Mouse (Mus musculus) bone marrow, adult 2 months (tissue): ENCODE data around the gene Brd3os. TPM values are rescaled to one million over a fixed set of nuclear protein-coding genes. Genes with fewer than 3 reads are reported as not detected.

Source experiments
- H3K27ac ChIP-seq: fragments of 200-500 bp; 2 replicates; pipeline ENCODE4 v1.5.1; 2012; ENCODE audit warnings: low read depth, mild to moderate bottlenecking, control low read depth, inconsistent platforms, low read length; ENCODE audit not compliant: control insufficient read depth, poor library complexity, insufficient read depth
- H3K4me1 ChIP-seq: fragments of 200-500 bp; 2 replicates; pipeline ENCODE4 v1.6.1; 2011; ENCODE audit warnings: low read length; ENCODE audit not compliant: control insufficient read depth, insufficient read depth
- H3K4me3 ChIP-seq: fragments of 200-500 bp; replicated peaks from 2 replicates; pipeline ENCODE3; 2011; ENCODE audit warnings: mild to moderate bottlenecking, low read depth, low read length, control low read depth; ENCODE audit not compliant: control insufficient read depth
- CTCF ChIP-seq: fragments of 200-500 bp; IDR thresholded peaks from 2 replicates; pipeline ENCODE4 v1.5.1; 2011; ENCODE audit warnings: low read length, control low read depth; ENCODE audit not compliant: control insufficient read depth, insufficient read depth
- POLR2A ChIP-seq: fragments of 200-500 bp; IDR thresholded peaks from 2 replicates; pipeline ENCODE4 v1.6.1; 2011; ENCODE audit warnings: low read depth, mild to moderate bottlenecking, control low read depth, low read length, borderline replicate concordance; ENCODE audit not compliant: control insufficient read depth
- WGBS: fragments of 180-500 bp; shearing (Covaris S2); methylation state at CpG from one replicate; pipeline ENCODE4 v1.1.7; 2018; 5-methylcytosine and 5-hydroxymethylcytosine counted together
- polyA plus RNA-seq: library from polyadenylated mRNA; stranded (reverse); fragments of >200 nt; gene quantifications from 2 replicates; pipeline ENCODE4 v1.2.4, GENCODE M21; 2011; ENCODE audit warnings: low replicate concordance; ENCODE audit not compliant: missing spikeins, insufficient read depth, insufficient read length

Gene Brd3os
- polyA plus RNA-seq, 1 experiment = 1.3 TPM

GRCm38 (mm10) chr2:27405094-27405884 lies 36.8 kb upstream of the Brd3os start:
- Histone ChIP-seq H3K4me1 (peaks cover 9% of the 10 kb centered on the region), H3K27ac (peak overlapping the region; percentile 53; the same call in 1 of the 2 replicates), H3K4me3 (no peak overlapping the region)
- 63% methylated on average over 5 of the region's 5 CpGs for WGBS
- TF ChIP-seq CTCF (no peak), POLR2A (no peak)

GRCm38 (mm10) chr2:27406928-27407327 lies 35.2 kb upstream of the Brd3os start:
- Histone ChIP-seq H3K4me3 (no peak overlapping the region), H3K4me1 (peaks cover 9% of the 10 kb centered on the region), H3K27ac (0 out of 2 replicates have a peak overlapping the region, but pooled peaks have one; percentile 2)
- WGBS = 59% methylated on average over 5 of the region's 5 CpGs
- TF ChIP-seq POLR2A (no peak), CTCF (no peak)

- Histone ChIP-seq H3K27ac (no peak overlapping the region), H3K4me1 (peaks cover 12% of the 10 kb centered on the region), H3K4me3 (no peak overlapping the region)
- no peak for TF ChIP-seq CTCF
- TF ChIP-seq POLR2A = no peak
- 70% methylated on average over 3 of the region's 3 CpGs for WGBS
These were observed 33.9 kb upstream of the Brd3os start for GRCm38 (mm10) chr2:27408194-27408593.

GRCm38 (mm10) chr2:27410518-27411140 lies 31.5 kb upstream of the Brd3os start:
- peaks cover 18% of the 10 kb centered on the region for H3K4me1 ChIP-seq
- peak overlapping the region; percentile 6; the same call in 1 of the 2 replicates for H3K27ac ChIP-seq
- TF ChIP-seq CTCF (no peak), POLR2A (no peak)
- 72% methylated on average over 6 of the region's 6 CpGs for WGBS
- H3K4me3 ChIP-seq = no peak overlapping the region

GRCm38 (mm10) chr2:27411688-27412174 lies 30.4 kb upstream of the Brd3os start:
- H3K27ac ChIP-seq = peak overlapping the region; percentile 72
- TF ChIP-seq CTCF (no peak), POLR2A (no peak)
- WGBS = 14% methylated on average over 8 of the region's 8 CpGs
- peaks cover 17% of the 10 kb centered on the region for H3K4me1 ChIP-seq
- H3K4me3 ChIP-seq = no peak overlapping the region

GRCm38 (mm10) chr2:27412245-27412800 lies 29.8 kb upstream of the Brd3os start:
- TF ChIP-seq POLR2A = no peak
- TF ChIP-seq CTCF = no peak
- H3K4me1 ChIP-seq = peaks cover 14% of the 10 kb centered on the region
- H3K4me3 ChIP-seq = no peak overlapping the region
- H3K27ac ChIP-seq = peak overlapping the region; percentile 32
- 55% methylated on average over 7 of the region's 7 CpGs for WGBS

- peaks cover 19% of the 10 kb centered on the region for H3K4me1 ChIP-seq
- WGBS = 84% methylated on average over 2 of the region's 2 CpGs
- TF ChIP-seq CTCF (no peak), POLR2A (no peak)
- H3K4me3 ChIP-seq = no peak overlapping the region
- no peak overlapping the region for H3K27ac ChIP-seq
These were observed 28.6 kb upstream of the Brd3os start for GRCm38 (mm10) chr2:27413582-27413935.

- H3K4me1 ChIP-seq = peaks cover 23% of the 10 kb centered on the region
- TF ChIP-seq CTCF (no peak), POLR2A (0 out of 2 replicates have a peak, but pooled peaks have one; percentile 10)
- H3K27ac ChIP-seq = peak overlapping the region; percentile 8
- no peak overlapping the region for H3K4me3 ChIP-seq
- WGBS = 50% methylated on average over 16 of the region's 16 CpGs
These were observed 28.0 kb upstream of the Brd3os start for GRCm38 (mm10) chr2:27413936-27414657.
